In genomic region chr19:4799083-4799482, GRCm38 (mm10) we compare ENCODE assay signal across 25 mouse cellular contexts. TPM values are rescaled to one million over a fixed set of nuclear protein-coding genes. Genes with fewer than 3 reads are reported as not detected.
DNase-seq lines count a peak whose midpoint lies in the region; TF ChIP-seq lines count a peak whose summit lies in the region.
"Had no signal": no experiment of that assay in that cellular context is flagged by ENCODE, and none has a peak within 500 bp of the region (broad histone marks: within the 10 kb centered on the region; RNA-seq: fewer than 3 reads in every experiment).

No protein-coding gene starts in this region.

- TF ChIP-seq CTCF in E14TG2a.4 (conservative IDR thresholded peaks at IDR 0.05; ENCODE audit: low read length) (no peak), ES-Bruce4 (IDR thresholded peaks at IDR 0.05; ENCODE audit: low read depth, low read length) (no peak)

- no peaks in the 10 kb centered on the region for H3K27me3 ChIP-seq in E14TG2a.4 (ENCODE audit: insufficient read depth, low read length)
- H3K27me3 ChIP-seq in ES-Bruce4 (ENCODE audit: control insufficient read depth, insufficient read depth, low read length, poor library complexity, severe bottlenecking): no peaks in the 10 kb centered on the region
- H3K27me3 ChIP-seq: CH12.LX, Patski had no signal

- H3K9me3 ChIP-seq in E14TG2a.4 (ENCODE audit: low read length) (no peaks in the 10 kb centered on the region), ES-Bruce4 (replicated peaks; ENCODE audit: control insufficient read depth, insufficient read depth, low read length, poor library complexity, severe bottlenecking) (no peaks in the 10 kb centered on the region)
- H3K9me3 ChIP-seq: G1E had no signal

- H3K36me3 ChIP-seq in E14TG2a.4 (ENCODE audit: insufficient read depth, low read length): peaks cover 87% of the 10 kb centered on the region
- peaks cover 56% of the 10 kb centered on the region for H3K36me3 ChIP-seq in ES-Bruce4 (ENCODE audit: control insufficient read depth, insufficient read depth, low read length, poor library complexity, severe bottlenecking)

- DNase-seq in heart, adult 11 months: peak; percentile 75
- DNase-seq in heart, postnatal 10 days: no peak
- peak; percentile 57 for DNase-seq in ZHBTc4 (ENCODE audit: low read depth, low spot score)
- DNase-seq in lung, postnatal 25 days (ENCODE audit: low spot score): no peak
- no peak for DNase-seq in gastrocnemius, postnatal 36 days
- no peak for DNase-seq in left cerebral cortex, adult 8-10 months (ENCODE audit: low spot score in 2 of 2)
- DNase-seq: adrenal gland, adult 2 months; adrenal gland, adult 8-10 months; adrenal gland, postnatal 10 days; adrenal gland, postnatal 14 days; adrenal gland, postnatal 25 days; adrenal gland, postnatal 36 days; B cell, adult 2 months; cerebellum, adult 11 months; cerebellum, adult 11-12 months; cerebellum, adult 18-20 months; cerebellum, adult 2 months; cerebellum, adult 8-10 months had no signal

- H3K4me3 ChIP-seq in E14TG2a.4 (replicated peaks; ENCODE audit: low read length): peak overlapping the region; percentile 11; the same call in 1 of the 2 replicates
- no peak overlapping the region for H3K4me3 ChIP-seq in ES-Bruce4 (ENCODE audit: low read depth, low read length)

- no peak for TF ChIP-seq POLR2A in ES-Bruce4 (IDR thresholded peaks at IDR 0.05; ENCODE audit: insufficient read depth, low read length)

- no peak overlapping the region for H3K9ac ChIP-seq in ES-Bruce4 (ENCODE audit: low read depth, poor library complexity, severe bottlenecking)

- H3K4me1 ChIP-seq in E14TG2a.4 (replicated peaks; ENCODE audit: low read depth, low read length): peaks cover 98% of the 10 kb centered on the region
- H3K4me1 ChIP-seq in ES-Bruce4 (ENCODE audit: control insufficient read depth, insufficient read depth, low read length): peaks cover 3% of the 10 kb centered on the region

- TF ChIP-seq EP300 in ES-Bruce4 (IDR thresholded peaks at IDR 0.05; ENCODE audit: insufficient read depth, low read depth, low read length): no peak

- intact Hi-C loops in heart, postnatal 10 days (cut with DNase I): no loop called here
- intact Hi-C loops in gastrocnemius, postnatal 36 days (cut with DNase I): no loop called here

- H3K27ac ChIP-seq in ES-Bruce4 (ENCODE audit: insufficient read depth, low read length): peak overlapping the region; percentile 31; the same call in 1 of the 2 replicates

RNA-seq across cellular contexts. Expression of gene Rbm4, which starts 5.4 kb away (rescaled TPM):
- 10 to 100 TPM; 43.1 to 49.2 TPM for total RNA-seq in heart, postnatal 10 days (2021)
- polyA plus RNA-seq in ES-Bruce4 (2011; ENCODE audit: insufficient read depth, insufficient read length, low read depth, missing spikeins): 67.6 and 72.7 TPM in 2 replicates
- 10 to 100 TPM; 28.3 to 31.0 TPM for total RNA-seq in gastrocnemius, postnatal 36 days (2021)
- total RNA-seq in left cerebral cortex, adult 8-10 months (2022): 100 to 1,000 TPM in 1 of 4 experiments, 10 to 100 TPM in 3; 84.7 to 114 (median 94.1) TPM

RNA-seq across cellular contexts. Expression of gene Gm21992, which starts 12.3 kb away (rescaled TPM):
- total RNA-seq in heart, postnatal 10 days (2021): 10 to 100 TPM; 16.8 to 17.8 TPM
- 22.2 and 23.5 TPM in 2 replicates for polyA plus RNA-seq in ES-Bruce4 (2011; ENCODE audit: insufficient read depth, insufficient read length, low read depth, missing spikeins)
- 10 to 100 TPM in 1 of 2 experiments, 1 to 10 TPM in 1; 9.3 to 12.0 TPM for total RNA-seq in gastrocnemius, postnatal 36 days (2021)
- 10 to 100 TPM; 25.1 to 31.9 (median 29.8) TPM for total RNA-seq in left cerebral cortex, adult 8-10 months (2022)

RNA-seq across cellular contexts. Expression of gene Rbm14, which starts 12.4 kb away (rescaled TPM):
- total RNA-seq in heart, postnatal 10 days (2021): 10 to 100 TPM; 33.8 to 34.6 TPM
- polyA plus RNA-seq in ES-Bruce4 (2011; ENCODE audit: insufficient read depth, insufficient read length, low read depth, missing spikeins): 79.2 and 85.2 TPM in 2 replicates
- 10 to 100 TPM in 1 of 2 experiments, 1 to 10 TPM in 1; 6.6 to 10.5 TPM for total RNA-seq in gastrocnemius, postnatal 36 days (2021)
- 10 to 100 TPM; 33.9 to 49.3 (median 43.7) TPM for total RNA-seq in left cerebral cortex, adult 8-10 months (2022)

RNA-seq across cellular contexts. Expression of gene Ccs, which starts 40.0 kb away (rescaled TPM):
- total RNA-seq in heart, postnatal 10 days (2021): 10 to 100 TPM; 36.0 to 36.9 TPM
- 36.6 and 37.3 TPM in 2 replicates for polyA plus RNA-seq in ES-Bruce4 (2011; ENCODE audit: insufficient read depth, insufficient read length, low read depth, missing spikeins)
- total RNA-seq in gastrocnemius, postnatal 36 days (2021): 10 to 100 TPM; 19.9 to 24.5 TPM
- total RNA-seq in left cerebral cortex, adult 8-10 months (2022): 10 to 100 TPM; 30.1 to 35.8 (median 33.5) TPM

RNA-seq across cellular contexts. Expression of gene Ccdc87, which starts 40.1 kb away (rescaled TPM):
- total RNA-seq in heart, postnatal 10 days (2021): not detected
- 0.27 TPM in 1 of 2 replicates, not detected in the other for polyA plus RNA-seq in ES-Bruce4 (2011; ENCODE audit: insufficient read depth, insufficient read length, low read depth, missing spikeins)
- total RNA-seq in gastrocnemius, postnatal 36 days (2021): not detected
- 1 to 10 TPM; 2.3 to 3.1 (median 2.6) TPM for total RNA-seq in left cerebral cortex, adult 8-10 months (2022)
- total RNA-seq: CH12.LX had no signal
- polyA plus RNA-seq: activated CD4-positive, CD25-positive, alpha-beta regulatory T cell, adult 4 months; CD4-positive, CD25-positive, alpha-beta regulatory T cell, adult 4 months; G1E had no signal

Comparison
In these comparisons a context has a peak if more than half of its experiments do, and no peak if none do; other contexts are left out.
1. DNase-seq: peak in heart, adult 11 months (single experiment) and ZHBTc4 (single experiment); none in heart, postnatal 10 days (0 of 2), lung, postnatal 25 days (single experiment), gastrocnemius, postnatal 36 days (0 of 2) and left cerebral cortex, adult 8-10 months (0 of 2).